Mouse (Mus musculus): ENCODE measurements around the gene Ssrp1. TPM values are rescaled to one million over a fixed set of nuclear protein-coding genes. Genes with fewer than 3 reads are reported as not detected.

The Ssrp1 gene
- total RNA-seq, 2 experiments from 2014 or later, result 36.7 to 43.5 TPM

DNA sequence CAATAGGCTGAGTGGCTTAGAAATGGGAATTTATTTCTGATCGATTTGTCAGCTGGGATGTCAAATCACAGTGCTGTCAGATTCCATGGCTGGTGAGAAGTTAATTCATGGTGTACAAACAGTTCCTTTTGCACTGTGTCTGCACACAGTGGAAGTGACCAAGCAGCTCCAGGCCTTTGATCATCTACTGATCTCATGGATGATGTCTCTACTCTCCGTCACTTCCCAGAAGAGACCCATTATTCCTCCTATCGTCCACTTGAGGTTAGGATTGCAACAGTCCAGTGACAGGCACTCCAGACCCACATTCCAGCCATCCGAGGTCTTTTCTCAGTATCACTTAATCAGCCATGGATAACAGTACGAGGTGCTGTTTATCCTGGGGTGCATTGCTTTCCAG is 36.7 kb downstream of the Ssrp1 start:
- no peak for DNase-seq

DNA sequence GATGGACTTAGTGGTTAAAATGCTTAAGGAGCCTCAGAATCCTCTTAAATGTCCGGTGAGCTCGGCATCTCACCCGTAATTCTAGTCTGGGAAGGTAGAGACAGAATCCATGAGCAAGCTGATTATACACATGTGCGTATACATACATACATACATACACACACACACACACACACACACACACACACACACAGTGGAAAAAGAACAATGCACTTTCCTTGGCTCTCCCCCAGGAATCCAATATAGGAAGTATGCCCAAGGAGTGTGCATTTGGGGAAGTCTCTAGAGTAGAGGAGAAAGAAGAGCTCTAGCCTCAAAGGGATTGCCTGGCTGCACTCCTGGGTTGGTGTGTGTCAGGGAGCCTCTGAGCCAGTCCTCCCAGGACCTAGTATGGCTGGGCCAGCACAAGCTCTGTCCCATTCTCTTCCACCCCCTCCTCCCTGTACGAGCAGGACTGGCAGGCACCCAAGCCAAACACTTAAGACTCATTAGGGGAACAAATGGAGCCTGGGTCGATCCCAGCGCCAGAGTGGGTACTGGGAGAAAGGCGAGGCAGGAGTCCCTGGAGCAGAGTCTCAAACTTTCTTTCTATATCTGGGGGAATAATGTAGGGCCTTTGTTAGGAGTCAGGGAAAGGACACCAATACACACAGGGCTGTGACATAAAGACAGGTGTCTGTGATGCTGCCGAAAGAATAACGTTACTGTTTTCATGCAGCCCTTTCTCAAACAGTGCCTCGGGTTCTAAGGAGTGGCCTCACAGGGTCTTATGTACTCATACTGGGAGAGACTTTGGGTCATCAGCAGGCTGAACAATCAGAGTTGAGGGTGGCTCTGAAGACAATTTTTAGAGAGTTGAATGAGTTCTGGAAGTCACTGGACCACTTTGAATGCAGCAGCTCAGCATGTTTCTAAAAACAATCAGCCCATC is 51.9 kb downstream of the Ssrp1 start:
- peak; percentile 45 to 62 for DNase-seq

- no peak for DNase-seq
These were observed 54.3 kb downstream of the Ssrp1 start for GRCm38 (mm10) chr2:85091325-85091724.

DNA sequence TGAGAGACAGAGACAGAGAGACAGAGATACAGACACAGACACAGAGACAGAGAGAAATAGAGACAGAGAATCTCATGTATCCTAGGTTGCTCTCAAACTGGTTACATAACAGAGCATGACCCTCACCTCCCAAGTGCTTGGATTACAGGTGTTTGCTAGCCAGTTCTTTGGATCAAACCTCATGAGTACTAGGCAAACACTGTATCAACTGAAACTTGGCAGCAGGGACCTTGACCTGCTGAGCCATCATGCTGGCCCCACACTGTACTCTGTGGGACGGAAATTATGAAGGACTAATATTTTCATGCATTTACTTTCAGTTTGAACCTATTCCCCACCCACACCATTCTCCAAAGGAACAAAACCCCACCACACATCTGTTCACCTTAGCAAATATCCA is 56.3 kb downstream of the Ssrp1 start:
- no peak for DNase-seq

DNA sequence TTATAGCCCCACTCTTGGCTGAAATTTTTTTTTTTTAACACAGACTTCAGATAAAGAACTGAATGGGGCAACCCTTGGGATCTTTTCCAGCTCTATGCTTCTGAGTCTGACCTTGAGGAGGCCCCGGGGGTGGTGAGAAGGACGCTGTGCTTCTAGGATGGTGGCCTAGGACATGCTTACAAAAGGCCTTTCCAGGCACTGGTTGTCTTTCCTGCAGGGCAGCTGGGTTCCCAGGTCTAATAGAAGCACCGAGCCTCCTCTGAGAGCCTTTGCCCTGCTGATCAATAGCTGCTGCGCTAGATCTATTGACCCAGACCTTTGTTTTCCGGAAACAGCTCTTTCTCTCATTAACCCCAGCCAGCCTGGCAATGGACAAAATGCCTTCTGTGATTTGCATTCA is 58.9 kb downstream of the Ssrp1 start:
- no peak for DNase-seq

Other genes starting within 250 kb of the Ssrp1 start
- 10 to 100 TPM; 30.0 to 33.2 TPM for gene Ube2l6, start 238.4 kb upstream of the Ssrp1 start, total RNA-seq (2021)
- not detected for gene Smtnl1, start 214.6 kb upstream of the Ssrp1 start, total RNA-seq (2021)
- 100 to 1,000 TPM; 109 to 146 TPM for gene Timm10, start 210.2 kb upstream of the Ssrp1 start, total RNA-seq (2021)
- gene Slc43a1, start 198.4 kb upstream of the Ssrp1 start, total RNA-seq (2021), result 1 to 10 TPM; 2.6 to 3.3 TPM
- gene Rtn4rl2, start 150.5 kb upstream of the Ssrp1 start, total RNA-seq (2021), result 1 to 10 TPM; 3.0 to 3.5 TPM
- gene Slc43a3, start 100.7 kb upstream of the Ssrp1 start, total RNA-seq (2021), result 10 to 100 TPM; 65.4 to 72.8 TPM
- not detected for gene Prg2, start 56.8 kb upstream of the Ssrp1 start, total RNA-seq (2021)
- not detected for gene Prg3, start 49.0 kb upstream of the Ssrp1 start, total RNA-seq (2021)
- gene P2rx3, start 228 bp downstream of the Ssrp1 start, total RNA-seq (2021), result under 1 TPM; 0.20 to 0.44 TPM
- gene Tnks1bp1, start 10.8 kb downstream of the Ssrp1 start, total RNA-seq (2021), result 10 to 100 TPM; 48.1 to 51.2 TPM
- 10 to 100 TPM in 1 of 2 experiments, 1 to 10 TPM in 1; 5.7 to 11.3 TPM for gene Aplnr, start 99.0 kb downstream of the Ssrp1 start, total RNA-seq (2021)
- 1 to 10 TPM; 1.2 to 1.5 TPM for gene Lrrc55, start 160.0 kb downstream of the Ssrp1 start, total RNA-seq (2021)

Measured in heart, adult 18-20 months (tissue).